Mouse (Mus musculus) T-helper 1 cell (primary cell): ENCODE measurements around the gene Tbc1d2.
"Not testable (repeated sequence)": the region's sequence is repeated elsewhere in the genome, so short reads cannot be mapped to it uniquely, and the experiment has no call there.

Experiments used
- in situ Hi-C: fragments of 300-600 bp; cut with MboI, MseI; formaldehyde crosslinking; loops from one replicate; pipeline ENCODE4 v1.15.1; 2025; ENCODE audit warnings: high pct_unique_total_duplicates

Gene Tbc1d2

DNA sequence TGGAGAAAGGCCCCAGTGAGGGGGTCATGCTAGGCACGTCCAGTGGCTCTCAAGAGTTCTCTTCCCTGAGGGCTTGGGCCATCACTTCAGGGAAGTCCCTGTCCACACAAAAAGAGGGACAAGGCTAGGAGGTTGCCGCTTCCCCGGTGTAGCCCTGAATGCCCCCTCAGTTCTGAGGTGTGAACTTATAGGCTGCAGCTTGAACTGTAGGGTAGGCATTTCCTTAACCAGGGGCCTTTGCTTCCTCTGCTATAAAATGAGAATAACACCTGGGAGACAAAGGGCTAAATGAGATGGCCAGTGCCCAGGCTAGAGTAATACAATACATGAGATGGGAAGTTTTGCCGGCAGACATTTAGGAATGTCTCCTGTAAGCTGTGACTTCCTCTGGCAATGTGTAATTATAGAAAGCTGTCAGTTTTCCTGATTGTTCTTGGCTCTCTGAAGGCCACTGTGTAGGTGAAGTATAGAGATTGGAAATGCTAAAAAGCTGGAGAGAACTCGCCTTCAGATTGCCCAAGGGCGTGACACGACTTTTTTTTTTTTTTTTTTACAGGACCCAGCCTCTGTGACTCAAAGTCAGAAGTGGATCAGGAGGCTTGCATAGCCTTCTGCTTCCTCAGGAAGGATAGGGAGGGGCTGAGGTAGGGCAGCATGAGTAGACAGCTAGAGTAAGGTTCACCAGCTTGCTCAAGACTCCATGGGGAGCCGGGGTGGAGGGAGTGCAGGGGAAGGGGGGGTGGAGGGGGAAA lies 6.9 kb downstream of the Tbc1d2 start:
- in situ Hi-C loops: no loop called here

GRCm38 (mm10) chr4:46641283-46641682 lies 8.7 kb downstream of the Tbc1d2 start:
- in situ Hi-C loops: no loop called here

DNA sequence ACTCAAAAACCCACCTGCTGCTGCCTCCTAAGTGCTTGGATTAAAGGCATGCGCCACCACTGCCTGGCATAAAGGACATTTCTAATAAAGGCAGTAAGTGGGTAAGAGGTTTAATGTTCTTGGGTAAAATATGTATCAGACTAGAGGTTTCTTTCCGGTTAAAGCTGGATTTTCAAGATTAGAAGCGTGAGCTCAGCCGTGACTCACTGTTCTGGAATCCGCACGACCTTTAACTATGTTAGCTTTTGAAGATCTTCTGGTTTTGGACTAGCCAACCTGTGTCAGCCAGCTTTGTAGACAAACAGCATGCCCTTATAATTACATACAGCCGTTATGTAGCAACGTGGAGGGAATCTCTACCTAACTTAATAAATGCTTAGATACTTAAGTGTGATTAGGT lies 10.1 kb downstream of the Tbc1d2 start:
- in situ Hi-C loops: no loop called here

DNA sequence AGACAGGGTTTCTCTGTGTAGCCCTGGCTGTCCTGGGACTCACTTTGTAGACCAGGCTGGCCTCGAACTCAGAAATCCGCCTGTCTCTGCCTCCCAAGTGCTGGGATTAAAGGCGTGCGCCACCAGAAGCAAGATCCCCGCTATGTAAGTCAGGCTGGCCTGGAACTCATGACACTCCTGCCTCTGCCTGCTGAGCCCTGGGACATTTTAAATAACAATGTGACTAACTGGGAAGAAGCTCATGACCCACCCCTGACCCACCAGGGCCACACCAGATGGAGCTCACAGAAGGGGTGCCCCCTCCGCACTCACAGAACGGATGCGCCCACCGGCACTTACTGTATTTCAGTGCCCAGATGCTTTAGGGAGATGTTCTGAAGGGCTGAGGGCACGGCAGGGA lies 12.8 kb downstream of the Tbc1d2 start:
- in situ Hi-C loops: not testable (repeated sequence)

DNA sequence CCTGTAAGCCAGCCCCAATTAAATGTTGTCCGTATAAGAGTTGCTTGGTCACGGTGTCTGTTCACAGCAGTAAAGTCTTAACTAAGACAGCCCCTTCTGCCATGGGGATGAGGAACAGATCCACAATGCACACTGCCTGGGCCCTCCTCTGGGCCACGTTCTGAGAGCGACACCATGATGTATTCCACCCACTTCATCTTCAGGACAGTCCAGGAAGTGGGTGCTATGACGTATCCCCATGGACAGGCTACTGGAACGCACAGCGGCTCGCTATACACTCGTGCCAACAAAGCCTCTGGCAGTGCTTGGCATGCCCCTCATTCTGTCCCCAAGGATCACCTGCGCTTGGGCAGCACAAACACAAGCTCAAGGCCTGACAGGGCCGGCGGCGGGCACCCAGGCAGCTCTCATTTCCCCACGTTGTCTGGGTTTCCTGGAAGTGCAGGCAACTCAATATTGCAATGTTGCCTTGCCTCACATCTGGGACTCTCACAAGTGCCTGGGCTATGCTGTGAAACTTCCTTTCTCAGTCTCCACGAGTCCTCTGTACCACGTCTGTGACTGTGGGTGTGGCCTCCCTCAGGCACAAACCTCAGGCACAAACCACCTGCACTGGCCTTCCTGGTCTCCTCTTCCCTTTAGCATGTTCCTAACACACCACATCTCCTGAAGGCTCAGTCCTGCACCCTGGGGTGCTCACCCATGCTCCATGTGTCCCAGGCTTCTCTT lies 14.1 kb downstream of the Tbc1d2 start:
- in situ Hi-C loops: no loop called here

GRCm38 (mm10) chr4:46634881-46635280 lies 15.1 kb downstream of the Tbc1d2 start:
- in situ Hi-C loops: no loop called here

DNA sequence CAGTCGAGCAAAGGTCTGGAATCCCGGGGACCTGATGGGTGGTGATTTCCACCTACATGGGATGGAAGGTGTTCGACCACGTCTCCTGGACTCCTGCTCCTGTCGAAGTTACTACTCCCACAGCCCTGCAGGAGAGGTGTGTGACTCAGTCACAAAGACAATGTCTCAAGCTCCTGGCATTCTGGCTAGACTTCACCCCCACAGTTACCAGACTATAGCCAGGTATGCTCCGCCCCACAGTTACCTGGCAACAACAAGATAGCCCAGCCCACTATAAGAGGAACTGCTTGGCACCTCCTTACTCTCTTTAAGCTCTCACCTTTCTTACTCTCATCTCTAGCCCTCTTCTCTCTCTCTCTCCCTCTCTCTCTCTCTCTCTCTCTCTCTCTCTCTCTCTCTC lies 16.4 kb downstream of the Tbc1d2 start:
- in situ Hi-C loops: not testable (repeated sequence)

DNA sequence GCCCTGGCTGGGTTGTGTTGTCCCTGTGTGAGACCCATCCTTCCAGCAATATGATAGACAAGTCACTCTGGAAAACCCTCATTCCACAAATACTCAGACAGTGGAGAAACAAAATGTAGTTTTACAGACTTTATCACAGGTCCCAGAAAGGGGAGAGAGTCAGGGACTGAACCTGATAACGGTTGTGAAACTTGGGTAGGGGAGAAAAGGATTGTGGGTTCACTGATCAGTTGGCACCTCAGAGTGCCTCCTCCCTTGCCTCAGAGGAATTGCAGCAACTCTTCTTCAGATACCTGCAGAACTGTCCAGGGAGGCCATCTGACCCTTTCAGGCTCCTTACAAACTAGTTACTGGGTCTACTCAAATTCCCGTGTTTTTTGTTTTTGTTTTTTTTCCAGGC lies 17.5 kb downstream of the Tbc1d2 start:
- in situ Hi-C loops: no loop called here

DNA sequence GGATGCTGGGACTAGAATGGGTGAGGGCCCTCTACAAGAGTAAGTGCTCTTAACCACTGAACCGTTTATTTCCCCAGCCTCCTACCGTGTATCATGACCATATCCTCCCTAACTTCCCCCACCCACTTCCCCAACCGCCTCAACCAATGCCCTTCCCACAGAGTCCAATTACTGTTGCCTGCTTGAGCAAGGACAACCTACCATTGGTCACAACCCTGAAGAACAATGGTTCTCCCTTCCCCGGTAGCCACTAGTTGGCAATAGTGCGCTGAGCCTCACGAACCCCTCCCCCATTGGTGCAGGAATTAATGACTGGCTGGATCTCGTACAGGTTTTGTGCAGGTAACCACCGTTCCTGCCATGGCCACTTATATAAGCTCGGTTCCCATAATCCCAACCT lies 19.6 kb downstream of the Tbc1d2 start:
- in situ Hi-C loops: no loop called here

DNA sequence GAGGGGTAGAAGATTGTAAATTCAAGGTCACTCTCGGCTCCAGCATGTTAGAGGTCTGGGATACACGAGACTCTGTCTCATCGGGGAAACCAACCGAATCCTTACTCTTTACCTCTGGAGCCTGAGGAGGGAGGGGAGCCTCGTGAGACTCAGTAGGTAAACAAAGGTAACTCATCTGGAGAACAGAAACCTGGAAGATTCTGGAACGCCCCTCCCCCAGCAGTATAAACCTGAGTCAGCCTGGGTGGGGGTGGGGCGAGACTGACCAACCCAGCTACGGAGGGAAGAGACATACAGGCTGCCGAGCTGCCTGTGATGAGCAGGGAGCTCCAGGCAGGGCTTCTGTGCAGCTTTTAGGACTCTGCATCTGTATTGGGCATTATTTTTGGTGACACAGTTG lies 21.1 kb downstream of the Tbc1d2 start:
- in situ Hi-C loops: no loop called here

- in situ Hi-C loops: no loop called here
Observed at GRCm38 (mm10) chr4:46628081-46628480, 21.9 kb downstream of the Tbc1d2 start.

DNA sequence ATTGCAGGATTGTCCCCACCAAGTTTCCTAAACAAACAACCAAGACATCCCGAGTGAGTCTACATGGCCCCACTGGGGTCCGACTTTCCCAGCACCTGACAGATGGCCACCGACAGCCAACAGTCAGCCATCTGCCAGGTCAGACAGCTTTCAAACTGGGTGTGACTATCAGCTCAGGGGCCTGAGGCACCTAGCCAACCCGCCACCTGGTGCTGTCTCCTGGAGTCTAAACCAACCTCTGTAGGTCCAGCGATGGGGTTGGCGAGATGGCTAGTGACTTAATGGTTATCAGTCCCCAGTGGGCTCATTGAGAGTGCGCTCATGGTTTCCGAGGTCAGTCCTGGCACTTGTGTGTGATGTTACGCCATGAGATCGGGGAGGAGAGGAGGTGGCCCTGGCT lies 24.9 kb downstream of the Tbc1d2 start:
- in situ Hi-C loops: no loop called here

GRCm38 (mm10) chr4:46623007-46623406 lies 27.0 kb downstream of the Tbc1d2 start:
- in situ Hi-C loops: no loop called here

DNA sequence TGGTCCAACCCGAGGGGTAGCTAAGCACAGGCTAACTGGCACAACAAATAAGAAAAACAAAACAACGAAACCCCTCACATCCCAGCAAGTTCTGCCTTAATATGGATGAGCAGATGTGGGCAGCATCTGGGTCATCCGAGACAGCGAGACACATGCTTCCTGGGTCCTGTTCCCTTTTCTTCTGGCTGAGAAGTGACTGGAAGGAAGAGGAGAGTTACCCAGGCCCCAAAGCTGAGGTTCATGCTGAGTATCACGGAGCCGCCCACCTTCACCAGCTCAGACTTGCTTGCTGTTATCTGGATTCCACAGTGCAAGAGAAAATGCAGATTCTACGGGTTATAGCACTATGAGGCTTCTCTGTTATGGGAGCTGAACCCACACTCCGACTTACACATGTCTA lies 29.1 kb downstream of the Tbc1d2 start:
- in situ Hi-C loops: no loop called here

DNA sequence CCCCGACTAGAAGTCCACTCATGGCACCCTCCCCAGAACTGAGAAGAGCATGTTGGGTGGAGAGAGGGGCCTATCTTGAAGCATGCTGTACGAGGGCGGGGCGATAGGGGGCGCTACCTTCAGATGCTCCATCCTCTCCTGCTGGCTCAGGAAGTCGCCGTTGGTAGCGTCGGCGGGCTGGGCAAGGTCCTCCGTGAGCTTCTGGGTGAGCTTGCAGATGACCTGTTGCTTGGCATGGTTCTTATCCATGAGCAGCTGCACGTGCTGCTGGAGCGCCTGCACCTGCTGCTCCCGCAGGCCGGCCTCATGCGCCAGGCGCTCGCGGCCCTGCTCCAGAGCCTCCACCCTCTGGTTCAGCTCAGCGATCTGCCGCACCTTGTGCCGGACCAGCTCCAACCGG lies 29.7 kb downstream of the Tbc1d2 start:
- in situ Hi-C loops: no loop called here

DNA sequence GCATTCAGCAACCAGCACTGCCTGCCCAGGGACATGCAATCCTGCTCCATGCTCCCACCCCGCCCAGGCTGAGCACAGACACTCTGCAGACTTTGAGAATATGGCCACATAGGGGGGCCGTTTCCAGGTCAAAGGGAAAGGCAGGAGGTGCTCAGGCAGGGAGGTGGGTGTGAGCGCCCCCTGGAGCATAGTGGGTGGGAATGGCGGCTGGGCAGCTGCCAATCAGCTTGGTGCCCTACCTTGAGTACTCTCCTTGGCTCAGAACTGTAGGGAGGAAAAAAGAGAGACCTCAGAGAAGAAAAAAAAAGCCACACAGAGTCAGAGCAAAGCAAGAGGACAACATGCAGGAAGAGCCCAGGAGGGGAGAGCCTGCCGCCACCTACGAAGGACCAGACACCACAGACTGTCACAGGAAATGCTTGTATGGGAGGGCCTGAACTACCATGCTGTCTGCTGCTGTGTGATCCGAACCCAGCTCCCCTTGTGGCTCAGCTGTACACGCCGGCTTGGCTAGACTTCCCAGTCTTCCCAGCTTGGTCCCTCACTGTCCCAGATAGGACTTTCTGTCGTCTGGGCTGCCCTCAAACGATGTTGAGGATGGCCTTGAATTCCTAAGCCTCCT lies 31.7 kb downstream of the Tbc1d2 start:
- in situ Hi-C loops: loop anchor here (5.0 kb wide), 1 partner anchor 429 kb away; no protein-coding TSS in a partner anchor

- in situ Hi-C loops: loop anchor here (5.0 kb wide), 1 partner anchor 430 kb away; no protein-coding TSS in a partner anchor
Observed at GRCm38 (mm10) chr4:46617408-46617807, 32.6 kb downstream of the Tbc1d2 start.

- in situ Hi-C loops: loop anchor here (5.0 kb wide), 2 partner anchors 33 to 433 kb away; no protein-coding TSS in a partner anchor
Observed at GRCm38 (mm10) chr4:46614641-46615040, 35.4 kb downstream of the Tbc1d2 start.

- in situ Hi-C loops: loop anchor here (5.0 kb wide), 1 partner anchor 34 kb away; no protein-coding TSS in a partner anchor
Observed at GRCm38 (mm10) chr4:46613618-46614017, 36.4 kb downstream of the Tbc1d2 start.

- in situ Hi-C loops: loop anchor here (5.0 kb wide), 1 partner anchor 36 kb away; no protein-coding TSS in a partner anchor
Observed at GRCm38 (mm10) chr4:46611181-46611580, 38.8 kb downstream of the Tbc1d2 start.

DNA sequence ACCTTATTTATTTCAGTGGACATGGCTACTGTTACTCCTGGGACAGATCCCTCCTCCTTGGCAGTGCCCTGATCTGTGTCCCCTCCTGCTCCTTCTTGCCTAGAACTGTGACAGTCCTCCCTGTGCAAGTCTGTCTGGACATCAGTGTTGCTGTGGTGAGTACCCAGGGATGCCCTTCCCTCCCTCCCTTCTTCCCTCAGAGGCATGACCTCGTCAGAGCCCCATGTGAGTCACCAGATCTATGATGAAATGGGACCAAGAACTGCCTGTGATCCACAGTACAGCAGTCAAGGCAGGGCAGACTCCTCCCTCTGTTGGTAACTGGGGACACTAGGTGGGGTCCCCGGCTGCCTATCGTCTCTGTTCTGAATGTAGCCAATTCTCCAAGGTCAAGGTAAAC lies 42.4 kb downstream of the Tbc1d2 start:
- in situ Hi-C loops: no loop called here

- in situ Hi-C loops: no loop called here
Observed at GRCm38 (mm10) chr4:46605451-46605850, 44.6 kb downstream of the Tbc1d2 start.
